Mouse (Mus musculus) lung, adult 2 months (tissue): ENCODE data around the gene Pgd. TPM values are rescaled to one million over a fixed set of nuclear protein-coding genes. Genes with fewer than 3 reads are reported as not detected.
A peak's percentile ranks its signal among the peaks of the same experiment; 100 is the strongest.

Experiments
- DNase-seq: peaks from one replicate; pipeline ENCODE4 v3.0.0; 2022
- H3K4me1 ChIP-seq: fragments of 200-500 bp; 2 replicates; pipeline ENCODE4 v1.6.1; 2011; ENCODE audit warnings: low read length; ENCODE audit not compliant: control insufficient read depth, insufficient read depth
- H3K4me3 ChIP-seq: fragments of 200-500 bp; replicated peaks from 2 replicates; pipeline ENCODE3; 2011; ENCODE audit warnings: low read depth, mild to moderate bottlenecking, control low read depth, low read length; ENCODE audit errors: extremely low read depth
- CTCF ChIP-seq: fragments of 200-500 bp; IDR thresholded peaks from 2 replicates; pipeline ENCODE4 v1.5.1; 2011; ENCODE audit warnings: mild to moderate bottlenecking, low read length, control low read depth; ENCODE audit not compliant: insufficient read depth
- POLR2A ChIP-seq: fragments of 200-500 bp; IDR thresholded peaks from 2 replicates; pipeline ENCODE4 v1.6.1; 2011; ENCODE audit warnings: low read depth, mild to moderate bottlenecking, control low read depth, low read length, borderline replicate concordance; ENCODE audit errors: extremely low read depth
- WGBS: fragments of 180-500 bp; shearing (Covaris S2); methylation state at CpG from one replicate; pipeline ENCODE4 v1.1.7; 2018; 5-methylcytosine and 5-hydroxymethylcytosine counted together
- polyA plus RNA-seq: library from polyadenylated mRNA; depleted of rRNA; stranded (reverse); fragments of >200 nt; gene quantifications from 2 replicates; pipeline ENCODE4 v1.2.3, GENCODE M21; 2012

Gene Pgd
- polyA plus RNA-seq, 1 experiment, result 184 TPM

DNA sequence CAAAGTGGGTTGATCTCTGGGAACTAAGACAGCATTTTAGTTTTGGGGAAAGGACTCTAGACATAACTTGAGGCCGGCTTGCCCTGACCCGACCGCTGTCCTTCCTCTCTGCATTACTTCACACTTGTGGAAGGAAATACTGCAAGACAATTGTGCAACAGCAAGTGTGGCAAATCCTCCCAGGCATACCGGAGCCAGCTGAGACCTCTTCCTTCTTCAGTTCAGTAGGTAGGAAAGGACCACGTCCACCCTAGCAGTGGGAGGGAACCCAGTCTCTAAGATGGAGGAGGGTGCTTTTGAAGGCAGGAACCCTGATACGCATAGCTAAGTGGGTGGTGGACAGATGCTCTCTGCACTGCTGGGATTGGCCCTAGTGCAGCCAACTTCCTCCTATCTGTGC lies 10.9 kb downstream of the Pgd start:
- WGBS, result 76% methylated on average over 6 of the region's 6 CpGs
- no peaks in the 10 kb centered on the region for H3K4me1 ChIP-seq

DNA sequence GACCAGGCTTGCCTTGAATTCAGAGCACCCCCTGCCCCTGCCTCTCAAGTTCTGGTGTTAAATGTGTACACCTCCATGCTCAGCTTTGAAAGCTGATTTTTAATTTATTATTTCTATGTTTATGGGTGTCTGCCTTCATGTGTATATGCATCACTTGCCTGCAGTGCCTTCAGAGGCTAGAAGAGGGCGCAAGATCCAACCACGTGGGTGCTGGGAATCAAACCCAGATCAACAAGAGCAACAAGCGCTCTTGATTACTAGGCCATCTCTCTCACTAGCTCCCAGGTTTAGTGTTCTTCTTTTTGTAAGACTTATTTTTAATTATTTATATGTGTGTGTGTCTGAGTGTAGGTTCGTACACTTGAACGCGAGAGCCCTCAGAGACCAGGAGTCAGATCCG lies 11.7 kb downstream of the Pgd start:
- TF ChIP-seq CTCF, result no peak
- no peak for TF ChIP-seq POLR2A
- over 99% methylated on average over 7 of the region's 7 CpGs for WGBS
- Histone ChIP-seq H3K4me3 (no peak overlapping the region), H3K4me1 (no peaks in the 10 kb centered on the region)
- DNase-seq, result no peak

More for the DNA sequence above, 10.9 kb downstream of the Pgd start:
- H3K4me3 ChIP-seq, result no peak overlapping the region
- TF ChIP-seq POLR2A, result no peak
- no peak for TF ChIP-seq CTCF
- DNase-seq, result no peak

DNA sequence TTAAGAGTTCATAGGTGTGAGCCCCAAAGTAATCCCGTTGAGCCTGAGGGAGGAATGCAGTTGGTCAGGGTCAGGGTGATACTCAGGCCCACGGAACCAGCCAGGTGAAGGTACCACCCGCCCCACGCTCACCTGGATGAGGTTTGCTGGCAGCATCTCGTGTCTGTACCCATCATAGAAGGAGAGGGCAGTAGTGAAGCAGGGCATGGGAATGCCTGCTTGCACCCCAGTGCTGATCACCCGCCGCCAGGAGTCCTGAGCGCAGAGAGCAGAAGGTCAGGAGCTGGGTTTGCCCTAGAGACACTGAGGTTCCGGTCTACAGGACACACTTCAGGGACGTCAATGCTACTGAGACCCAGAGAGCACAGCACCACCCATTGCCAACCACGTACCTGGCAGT lies 15.8 kb downstream of the Pgd start:
- TF ChIP-seq CTCF (no peak), POLR2A (no peak)
- H3K4me1 ChIP-seq, result no peaks in the 10 kb centered on the region
- DNase-seq, result no peak
- H3K4me3 ChIP-seq, result no peak overlapping the region
- 89% methylated on average over 11 of the region's 11 CpGs for WGBS

DNA sequence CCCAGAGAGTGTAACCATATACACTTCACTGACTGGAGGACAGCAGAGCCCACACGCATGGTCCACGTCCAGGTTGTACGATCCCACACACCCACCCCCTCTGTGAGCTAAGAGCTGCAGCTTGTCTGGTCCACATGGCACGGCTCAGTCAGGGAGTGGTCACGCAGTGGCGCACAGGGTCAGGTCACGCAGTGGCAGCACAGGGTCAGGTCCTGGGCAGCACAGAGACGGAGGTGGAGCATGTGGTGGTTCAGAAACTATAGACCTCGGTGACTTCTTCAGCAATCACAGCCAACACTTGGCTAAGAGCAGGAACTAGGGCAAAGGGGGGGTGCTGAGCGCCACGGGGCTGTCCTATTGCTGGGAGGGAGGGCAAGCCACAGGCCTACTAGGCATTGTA lies 16.3 kb downstream of the Pgd start:
- Histone ChIP-seq H3K4me1 (no peaks in the 10 kb centered on the region), H3K4me3 (no peak overlapping the region)
- TF ChIP-seq CTCF, result no peak
- TF ChIP-seq POLR2A, result no peak
- WGBS, result 73% methylated on average over 11 of the region's 11 CpGs
- no peak for DNase-seq

DNA sequence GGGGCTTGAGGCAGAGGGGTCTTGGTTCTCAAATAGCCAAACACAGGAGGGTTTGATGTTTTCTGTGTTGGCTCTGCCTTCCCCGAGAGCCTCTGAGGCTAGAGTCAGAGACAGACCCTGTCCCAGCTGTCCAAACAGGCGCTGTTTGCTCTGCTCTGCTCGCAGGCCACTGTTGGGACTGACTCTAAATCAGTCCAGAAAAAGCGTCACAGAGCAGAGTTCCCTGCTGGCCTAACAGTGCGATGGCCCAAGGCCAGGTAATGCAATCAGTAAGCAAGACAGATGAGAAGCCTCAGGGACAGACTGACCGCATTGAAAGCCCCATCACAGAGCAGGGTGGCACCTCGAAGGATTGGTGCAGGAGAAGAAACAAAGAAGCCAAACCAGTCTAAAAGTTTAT lies 17.0 kb downstream of the Pgd start:
- no peak for DNase-seq
- WGBS, result 57% methylated on average over 7 of the region's 7 CpGs
- no peak for TF ChIP-seq CTCF
- H3K4me1 ChIP-seq, result no peaks in the 10 kb centered on the region
- H3K4me3 ChIP-seq, result no peak overlapping the region

DNA sequence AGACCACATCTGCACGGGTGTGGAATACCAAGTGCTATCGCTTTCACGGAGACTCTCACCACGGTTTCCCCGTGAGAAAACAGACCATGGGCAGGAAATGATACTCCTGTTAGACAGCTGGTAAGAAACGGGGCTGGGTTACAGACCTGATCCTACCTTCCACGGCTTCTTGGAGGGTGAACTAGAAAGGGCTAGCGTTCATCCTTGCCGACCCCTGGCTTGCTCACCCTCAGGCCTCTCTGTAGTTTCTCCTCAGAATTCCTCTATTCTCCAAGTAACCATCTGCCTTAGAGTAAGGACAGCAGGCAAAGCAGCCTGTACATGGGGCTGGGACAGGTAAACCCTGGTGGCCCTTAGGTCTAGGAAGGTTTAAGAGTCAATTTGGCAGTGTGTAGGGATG lies 17.4 kb downstream of the Pgd start:
- 74% methylated on average over 9 of the region's 9 CpGs for whole genome bisulfite sequencing
- H3K4me3 ChIP-seq, result no peak overlapping the region
- H3K4me1 ChIP-seq, result no peaks in the 10 kb centered on the region
- TF ChIP-seq CTCF (no peak), POLR2A (no peak)
- no peak for DNase-seq

DNA sequence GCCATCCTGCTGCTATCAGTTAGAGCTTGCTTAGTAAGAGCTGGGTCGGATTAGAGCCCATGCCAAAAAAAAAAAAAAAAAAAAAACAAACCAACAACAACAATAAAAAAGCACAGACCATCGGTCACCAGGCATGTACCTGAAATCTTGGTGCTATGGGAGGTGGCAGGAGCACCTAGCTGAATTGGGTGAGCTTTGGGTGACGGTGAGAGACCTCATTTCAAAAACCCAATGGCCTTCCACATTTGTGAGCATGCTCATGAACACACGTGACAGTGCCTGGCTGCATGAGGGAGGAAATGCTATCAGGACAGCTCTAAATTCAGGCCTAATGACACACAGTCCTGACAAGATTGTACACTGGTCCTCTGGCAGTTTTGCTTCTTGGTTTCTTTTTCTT lies 18.5 kb downstream of the Pgd start:
- DNase-seq, result no peak
- WGBS, result 73% methylated on average over 4 of the region's 4 CpGs
- H3K4me1 ChIP-seq, result no peaks in the 10 kb centered on the region

DNA sequence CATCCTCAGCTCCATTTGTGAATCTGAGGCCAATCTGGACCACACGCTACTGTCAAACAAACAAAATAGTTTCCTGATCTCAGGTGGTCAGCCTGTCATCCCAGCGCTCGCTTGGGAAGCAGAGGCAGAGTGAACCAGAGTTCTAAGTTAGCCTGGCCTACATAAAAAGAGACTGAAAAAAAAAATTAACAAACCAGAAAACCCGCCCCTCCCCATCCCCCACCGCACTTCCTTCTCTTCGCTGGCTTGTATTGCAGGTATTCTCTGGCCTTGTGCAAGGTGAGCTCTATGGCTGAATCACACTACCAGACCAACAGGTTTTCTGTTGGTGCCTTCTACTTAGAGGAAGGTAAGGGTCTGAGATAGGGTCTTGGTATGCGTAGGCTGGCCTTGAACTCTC lies 19.0 kb downstream of the Pgd start:
- H3K4me3 ChIP-seq, result no peak overlapping the region
- H3K4me1 ChIP-seq, result no peaks in the 10 kb centered on the region
- WGBS, result 64% methylated on average over 7 of the region's 7 CpGs
- TF ChIP-seq POLR2A, result no peak
- TF ChIP-seq CTCF, result no peak
- DNase-seq, result no peak

More for the DNA sequence above, 18.5 kb downstream of the Pgd start:
- TF ChIP-seq CTCF (no peak), POLR2A (no peak)
- no peak overlapping the region for H3K4me3 ChIP-seq

DNA sequence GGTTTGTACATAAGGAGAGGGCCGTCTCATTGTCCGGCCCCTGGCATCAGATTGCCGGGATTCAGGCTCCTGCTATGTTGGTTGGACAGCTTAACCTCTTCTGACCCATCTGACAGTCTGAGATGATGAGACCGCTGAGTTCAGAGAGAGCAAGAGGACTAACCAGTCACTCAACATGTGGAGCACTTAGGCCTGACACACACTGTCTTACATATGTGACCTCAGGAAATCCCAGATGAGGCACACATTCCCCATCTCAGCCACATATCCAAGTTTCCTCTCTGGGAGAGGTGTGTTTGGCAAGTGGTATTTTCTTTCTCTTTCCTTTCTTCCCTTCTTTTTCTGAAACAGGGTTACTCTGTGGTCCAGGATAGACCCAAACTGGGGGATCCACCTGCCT lies 21.4 kb downstream of the Pgd start:
- TF ChIP-seq POLR2A (no peak), CTCF (no peak)
- no peak for DNase-seq
- WGBS, result 83% methylated on average over 4 of the region's 4 CpGs
- no peak overlapping the region for H3K4me3 ChIP-seq
- H3K4me1 ChIP-seq, result no peaks in the 10 kb centered on the region

DNA sequence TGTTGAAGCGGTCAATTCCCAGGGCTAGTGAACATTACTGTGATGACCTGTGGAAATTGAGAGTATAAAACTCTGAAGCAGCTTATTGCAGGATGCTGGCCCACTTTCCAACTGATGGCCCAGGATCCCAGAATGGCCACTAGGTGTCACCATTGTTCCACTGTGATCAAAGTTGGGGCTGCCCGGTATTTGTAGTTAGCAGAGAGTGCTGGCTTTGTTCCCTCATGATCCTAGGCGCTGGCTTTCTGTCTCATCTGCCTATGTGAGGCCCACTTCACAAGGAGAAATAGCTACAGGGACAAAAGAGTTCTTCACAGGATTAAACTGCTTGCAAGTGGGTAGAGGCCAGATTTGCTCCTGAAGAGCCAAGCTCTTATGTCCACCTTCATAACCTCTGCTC lies 22.1 kb downstream of the Pgd start:
- TF ChIP-seq POLR2A (no peak), CTCF (peak; percentile 85)
- H3K4me3 ChIP-seq, result no peak overlapping the region
- peak; percentile 74 for DNase-seq
- no peaks in the 10 kb centered on the region for H3K4me1 ChIP-seq
- WGBS, result 4% methylated on average over 3 of the region's 3 CpGs

DNA sequence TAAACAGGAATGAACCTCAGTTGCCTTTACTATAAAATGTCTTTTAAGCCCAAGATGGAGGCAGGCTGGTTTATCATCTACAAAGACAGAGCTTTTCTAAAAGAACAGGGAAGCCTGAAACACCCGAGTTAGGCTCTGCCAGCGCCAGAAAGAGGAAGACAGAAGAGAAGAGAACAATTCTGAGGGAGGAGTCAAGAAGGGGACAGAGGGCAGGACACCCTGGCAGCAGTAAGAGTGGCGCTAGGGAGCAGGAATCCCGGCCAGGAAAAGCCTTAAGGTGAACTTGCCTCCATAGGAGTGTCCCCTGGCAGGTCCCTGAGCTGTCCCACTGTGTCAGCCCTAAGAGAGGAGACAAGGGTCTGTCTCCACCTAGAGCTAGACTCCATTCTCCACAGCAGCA lies 23.0 kb downstream of the Pgd start:
- Histone ChIP-seq H3K4me3 (no peak overlapping the region), H3K4me1 (no peaks in the 10 kb centered on the region)
- WGBS, result 22% methylated on average over 4 of the region's 4 CpGs
- TF ChIP-seq POLR2A (no peak), CTCF (no peak)
- no peak for DNase-seq
